Mouse (Mus musculus): ENCODE measurements around the gene Mdm2. TPM values are rescaled to one million over a fixed set of nuclear protein-coding genes. Genes with fewer than 3 reads are reported as not detected.
A peak's percentile ranks its signal among the peaks of the same experiment; 100 is the strongest.

The Mdm2 gene
- total and polyA plus RNA-seq, 3 experiments, result 79.8 to 136 (median 112) TPM

GRCm38 (mm10) chr10:117676036-117676643 is 34.4 kb downstream of the Mdm2 start:
- Histone ChIP-seq H3K27ac (ENCODE audit: insufficient read depth, low read depth) (no peak overlapping the region), H3K9me3 (replicated peaks; ENCODE audit: low read length) (no peaks in the 10 kb centered on the region), H3K27me3 (replicated peaks) (no peaks in the 10 kb centered on the region), H3K4me1 (ENCODE audit: control insufficient read depth in 1 of 2, insufficient read depth in 2 of 2) (peaks cover 0 to 3% of the 10 kb centered on the region in 2 experiments; a peak in 2 of 4 replicates), H3K4me3 (replicated peaks in 1 of 3; ENCODE audit: low read depth in 2 of 3, low read length in 2 of 3, poor library complexity in 1 of 3) (no peak overlapping the region), H3K79me2 (replicated peaks; ENCODE audit: control insufficient read depth, extremely low read depth, insufficient read depth, poor library complexity, severe bottlenecking) (no peaks in the 10 kb centered on the region), H3K9ac (ENCODE audit: insufficient read depth, low read depth) (no peak overlapping the region), H3K36me3 (replicated peaks in 1 of 2; ENCODE audit: control insufficient read depth in 1 of 2, insufficient read depth in 1 of 2, low read length in 1 of 2) (no peaks in the 10 kb centered on the region), H3K4me2 (ENCODE audit: insufficient read depth, low read depth, poor library complexity, severe bottlenecking) (peak overlapping the region; percentile 89)
- in situ Hi-C loops (cut with MboI; ENCODE audit: low pct_ligation_motif_present, low pct_unique_long_range_greater_than_20kb, low sequenced_read_pairs) (loop anchor here (5.0 kb wide), 1 partner anchor 214 kb away; no protein-coding TSS in a partner anchor), dilution Hi-C loops (cut with MboI; ENCODE audit: extremely low pct_ligation_motif_present, extremely low pct_unique_long_range_greater_than_20kb, low sequenced_read_pairs) (no loop called here)
- TF ChIP-seq NRF1 (IDR thresholded peaks at IDR 0.05; ENCODE audit: low read depth, low read length) (peak; percentile 38; the same call in 1 of the 2 replicates), USF1 (IDR thresholded peaks at IDR 0.05; ENCODE audit: low read depth, low read length) (no peak)
- DNase-seq (ENCODE audit: extremely low read depth), result no peak

- in situ Hi-C loops (cut with MboI; ENCODE audit: low pct_ligation_motif_present, low pct_unique_long_range_greater_than_20kb, low sequenced_read_pairs), result loop anchor here (5.0 kb wide), 1 partner anchor 213 kb away; no protein-coding TSS in a partner anchor
- no peaks in the 10 kb centered on the region for H3K27me3 ChIP-seq (replicated peaks)
- H3K36me3 ChIP-seq (replicated peaks in 1 of 2; ENCODE audit: control insufficient read depth in 1 of 2, insufficient read depth in 1 of 2, low read length in 1 of 2), result no peaks in the 10 kb centered on the region
- no peak for DNase-seq (ENCODE audit: extremely low read depth)
- no peak overlapping the region for H3K9ac ChIP-seq (ENCODE audit: insufficient read depth, low read depth)
- peak overlapping the region; percentile 89 for H3K4me2 ChIP-seq (ENCODE audit: insufficient read depth, low read depth, poor library complexity, severe bottlenecking)
- peaks cover 0 to 3% of the 10 kb centered on the region in 2 experiments; a peak in 2 of 4 replicates for H3K4me1 ChIP-seq (ENCODE audit: control insufficient read depth in 1 of 2, insufficient read depth in 2 of 2)
- no peak overlapping the region for H3K27ac ChIP-seq (ENCODE audit: insufficient read depth, low read depth)
- dilution Hi-C loops (cut with MboI; ENCODE audit: extremely low pct_ligation_motif_present, extremely low pct_unique_long_range_greater_than_20kb, low sequenced_read_pairs), result no loop called here
- no peaks in the 10 kb centered on the region for H3K9me3 ChIP-seq (replicated peaks; ENCODE audit: low read length)
- peak; percentile 84 for TF ChIP-seq BHLHE40 (IDR thresholded peaks at IDR 0.05; ENCODE audit: low read depth, low read length)
- no peak for TF ChIP-seq SMC3 (IDR thresholded peaks at IDR 0.05; ENCODE audit: low read depth, low read length)
- TF ChIP-seq HCFC1 (IDR thresholded peaks at IDR 0.05; ENCODE audit: low read depth, low read length), result no peak
- TF ChIP-seq USF1 (IDR thresholded peaks at IDR 0.05; ENCODE audit: low read depth, low read length), result peak; percentile 75
- no peak for TF ChIP-seq JUN (IDR thresholded peaks at IDR 0.05; ENCODE audit: insufficient read depth, low read depth, low read length)
- TF ChIP-seq MAX (IDR thresholded peaks at IDR 0.05; ENCODE audit: low read length), result no peak
- peak; percentile 76 for TF ChIP-seq USF2 (conservative IDR thresholded peaks at IDR 0.05; ENCODE audit: low read depth, low read length)
- no peaks in the 10 kb centered on the region for H3K79me2 ChIP-seq (replicated peaks; ENCODE audit: control insufficient read depth, extremely low read depth, insufficient read depth, poor library complexity, severe bottlenecking)
- H3K4me3 ChIP-seq (replicated peaks in 1 of 3; ENCODE audit: low read depth in 2 of 3, low read length in 2 of 3, poor library complexity in 1 of 3), result no peak overlapping the region
Observed at GRCm38 (mm10) chr10:117675096-117676035, 35.2 kb downstream of the Mdm2 start.
